Mouse (Mus musculus) brain, embryonic 14.5 days (tissue): Measurements from ENCODE around the gene Kpna2.

Experiments
- CTCF ChIP-seq: fragments of 200-500 bp; IDR thresholded peaks from 2 replicates; pipeline ENCODE4 v1.5.1; 2012; ENCODE audit warnings: inconsistent platforms, mild to moderate bottlenecking, moderate library complexity, borderline replicate concordance; ENCODE audit not compliant: insufficient read depth, insufficient read length; ENCODE audit errors: extremely low read depth
- POLR2A ChIP-seq: fragments of 200-500 bp; IDR thresholded peaks from 2 replicates; pipeline ENCODE4 v1.6.1; 2012; ENCODE audit warnings: mild to moderate bottlenecking, inconsistent platforms, borderline replicate concordance; ENCODE audit not compliant: poor library complexity, insufficient read depth, insufficient read length, severe bottlenecking; ENCODE audit errors: extremely low read depth

DNA sequence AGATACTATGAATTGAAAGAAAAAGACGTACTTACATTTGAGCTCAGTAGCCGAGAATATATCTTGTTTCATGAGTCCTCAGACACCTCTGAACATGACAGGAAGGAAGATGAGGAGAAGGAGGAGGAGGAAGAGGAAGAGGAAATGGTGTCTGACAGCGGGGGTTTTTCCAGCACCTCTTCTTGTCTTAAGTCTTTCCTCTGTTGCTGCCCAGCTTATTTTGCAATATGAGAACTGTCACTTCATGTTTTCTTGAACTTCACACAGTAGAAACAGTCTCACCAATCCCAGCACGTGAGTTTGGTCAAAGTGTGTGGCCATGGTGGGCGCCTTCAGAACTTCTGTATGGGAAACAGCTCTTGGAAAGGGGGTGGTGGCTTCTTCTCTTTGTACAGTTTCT is 26.3 kb downstream of the Kpna2 start:
- TF ChIP-seq CTCF = no peak
- TF ChIP-seq POLR2A = no peak
